Mouse (Mus musculus): ENCODE measurements around the gene Zfp710.
"Not testable (repeated sequence)": the region's sequence is repeated elsewhere in the genome, so short reads cannot be mapped to it uniquely, and the experiment has no call there.

Gene Zfp710

DNA sequence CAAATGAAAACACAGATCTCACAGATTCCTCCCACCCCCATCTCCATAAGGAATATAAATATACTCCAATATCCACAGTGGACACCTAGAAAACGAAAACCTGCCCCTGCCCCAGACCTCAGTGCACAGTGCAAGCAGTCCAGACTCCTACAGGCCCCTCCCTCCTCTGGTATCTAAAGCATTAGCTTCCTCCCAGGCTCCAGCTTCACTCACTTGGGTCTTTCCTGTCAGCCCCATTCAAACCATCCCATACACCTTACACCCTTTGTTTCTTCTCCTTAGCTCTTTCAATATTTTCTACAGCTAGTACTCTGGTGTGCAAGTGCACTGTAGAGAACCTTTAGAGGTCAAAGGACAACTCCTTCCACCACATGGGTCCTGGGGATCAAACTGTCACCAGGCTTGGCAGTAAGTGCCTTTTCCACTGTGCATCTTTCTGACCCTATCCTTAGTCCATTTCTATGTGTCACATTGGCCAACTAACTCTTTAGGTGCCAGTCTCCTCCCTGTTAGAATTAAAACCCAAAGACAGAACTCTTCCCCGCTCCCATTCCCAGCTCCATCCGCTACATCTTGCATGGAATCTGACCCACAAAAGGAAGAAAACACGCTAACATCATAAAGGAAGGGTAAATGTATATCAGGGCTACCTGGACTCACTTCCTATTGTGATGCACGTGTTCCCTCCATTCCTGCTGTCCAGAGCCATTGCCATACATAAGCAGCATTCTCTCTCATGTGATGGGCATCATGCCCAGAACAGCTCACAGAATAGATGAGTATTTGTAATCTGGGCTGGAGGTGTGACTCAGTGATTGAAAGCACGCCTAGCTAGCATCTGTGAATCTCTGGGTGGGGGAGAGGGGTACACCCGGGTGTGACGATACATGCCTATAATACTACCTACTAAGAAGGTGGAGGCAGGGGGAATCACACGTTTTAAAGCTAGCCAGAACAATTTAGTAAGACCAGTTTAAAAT is 86.7 kb downstream of the Zfp710 start:
- peak; percentile 88 for DNase-seq (ENCODE audit: low read depth, low spot score)

DNA sequence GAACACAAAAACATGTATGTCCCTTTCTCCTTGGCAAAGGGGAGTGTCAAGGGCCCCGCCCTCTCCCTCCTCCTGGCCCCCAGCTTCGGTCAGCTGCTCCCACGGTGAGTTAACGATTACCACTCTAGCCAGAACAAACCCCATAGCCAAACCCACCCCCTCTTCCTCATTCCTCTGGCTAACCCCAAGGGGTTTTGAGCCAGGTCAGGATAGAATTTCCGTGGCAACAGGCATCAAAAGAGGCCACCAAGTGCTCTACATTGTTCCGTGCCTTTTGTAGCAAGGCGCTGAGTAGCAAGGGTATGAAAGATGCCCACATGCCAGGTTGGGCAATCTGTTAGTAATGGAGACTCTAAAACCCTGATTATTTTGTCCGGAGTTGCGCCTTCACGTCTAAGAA is 89.4 kb downstream of the Zfp710 start:
- peak; percentile 62 for DNase-seq (ENCODE audit: low read depth, low spot score)

DNA sequence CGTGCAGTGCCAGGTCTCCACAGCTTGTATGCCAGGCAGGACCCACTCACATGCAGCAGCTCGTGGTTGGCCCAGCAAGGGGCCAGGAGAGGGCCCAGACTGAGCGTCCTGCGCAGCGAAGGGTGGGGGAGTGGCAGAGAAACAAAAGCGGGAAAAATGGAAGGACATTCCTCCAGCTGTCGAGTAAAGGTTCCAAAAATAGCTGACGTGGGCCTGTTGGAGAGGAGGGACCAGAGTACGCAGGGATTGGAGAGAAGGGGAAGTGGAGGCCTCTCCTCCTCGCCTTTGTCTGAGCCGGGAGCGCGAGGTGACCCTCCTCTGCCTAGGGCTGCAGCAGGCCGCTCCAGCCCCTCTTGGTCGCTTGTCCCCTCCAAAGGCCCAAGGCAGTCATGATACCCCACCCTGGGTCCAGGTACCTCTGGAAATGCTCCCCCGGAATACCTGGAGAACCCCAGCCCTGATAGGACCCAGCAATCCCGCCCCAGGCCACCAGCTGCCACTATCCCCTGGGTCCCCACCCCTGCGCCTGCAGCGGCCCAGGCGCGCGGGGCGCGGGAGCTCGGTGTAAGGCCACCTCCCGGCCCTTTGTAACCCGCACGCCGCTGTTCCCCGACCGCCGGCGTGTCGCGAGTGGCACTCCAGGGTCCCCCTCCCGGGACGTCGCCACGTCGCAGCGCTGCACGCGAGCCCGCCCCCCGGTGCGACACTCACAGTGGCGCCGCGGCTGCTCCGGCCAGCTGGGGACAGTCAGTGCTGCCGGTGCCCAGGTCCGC is 90.0 kb downstream of the Zfp710 start:
- DNase-seq (ENCODE audit: low read depth, low spot score): peak; percentile 93

DNA sequence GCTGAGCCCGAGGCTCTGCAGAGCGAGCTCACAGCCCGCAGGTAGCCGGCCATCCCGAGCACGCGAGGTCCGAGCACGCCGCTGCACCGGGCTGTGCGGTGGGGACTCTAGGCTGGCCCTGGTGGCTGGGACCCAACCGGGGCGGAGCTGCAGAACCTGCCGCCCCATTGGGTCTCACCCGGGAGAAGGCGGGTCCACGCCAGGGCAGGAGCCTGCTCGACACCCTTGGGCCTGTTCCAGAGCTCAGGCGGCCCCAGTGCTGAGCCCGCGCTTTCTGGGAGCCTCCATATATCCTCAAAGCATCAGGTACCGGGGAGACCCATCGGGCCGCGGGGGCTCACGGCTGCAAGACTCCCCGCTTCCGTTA is 90.6 kb downstream of the Zfp710 start, which contains the start of gene Idh2:
Gene Idh2, minus strand, starts transcription at position 169 of the 367 bp plus-strand sequence.
- DNase-seq (ENCODE audit: low read depth, low spot score): peak; percentile 85

DNA sequence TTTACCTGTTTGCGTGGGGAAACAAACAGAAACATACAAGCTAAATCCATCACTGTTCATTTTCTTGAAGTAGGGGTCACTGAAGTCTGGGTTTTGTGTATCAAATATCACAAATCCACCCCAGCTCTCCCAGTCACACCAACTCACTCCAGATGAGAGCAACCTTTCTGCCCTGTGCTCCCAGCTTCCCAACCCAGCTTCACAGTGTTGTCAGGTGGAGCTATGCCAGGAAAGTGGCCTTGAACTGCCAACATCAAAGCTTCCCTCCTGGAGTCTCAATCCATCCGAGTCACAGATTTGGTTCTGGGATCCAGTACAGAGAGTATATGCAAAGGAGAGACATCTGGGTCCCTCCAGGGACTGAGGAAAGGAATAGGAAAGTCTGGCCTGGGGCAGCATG is 91.5 kb downstream of the Zfp710 start:
- no peak for DNase-seq (ENCODE audit: low read depth, low spot score)

DNA sequence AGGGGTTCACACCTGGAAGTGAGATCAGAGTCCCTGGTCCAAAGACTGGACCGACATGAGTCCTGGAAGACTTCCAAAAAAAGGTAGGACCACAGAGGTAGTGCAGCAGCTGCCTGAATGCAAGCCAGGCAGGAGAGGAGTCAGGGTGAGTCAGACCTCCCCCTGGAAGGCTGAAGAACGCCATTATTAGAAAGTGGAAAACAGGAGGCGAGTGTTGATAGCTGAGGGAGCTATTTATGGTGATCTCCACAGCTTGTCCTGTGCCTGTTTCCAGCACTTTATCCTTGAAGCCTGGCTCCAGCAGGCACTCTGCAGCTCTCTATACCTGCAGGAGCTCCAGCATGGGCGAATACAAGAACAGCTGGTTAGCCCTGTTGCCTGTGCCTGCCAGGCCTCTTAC is 94.6 kb downstream of the Zfp710 start:
- DNase-seq (ENCODE audit: low read depth, low spot score): no peak

DNA sequence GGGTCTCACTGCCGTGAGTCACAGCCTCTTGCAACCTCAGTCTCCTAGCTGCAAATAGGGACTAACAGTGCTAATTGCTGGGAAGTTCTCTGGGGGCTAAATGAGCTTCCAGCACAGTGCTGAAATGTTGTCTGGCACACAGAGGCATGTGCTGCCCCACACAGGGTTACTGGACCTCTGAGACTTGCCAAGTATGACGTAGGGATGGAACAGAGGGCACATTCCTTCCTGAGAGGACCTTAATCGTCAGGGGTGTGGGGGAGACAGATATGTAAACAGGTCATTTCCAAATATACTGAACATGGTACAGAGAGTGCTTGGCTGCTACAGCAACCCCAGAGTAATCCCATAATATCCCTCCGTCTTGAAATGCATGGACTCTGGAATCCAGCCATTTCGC is 96.5 kb downstream of the Zfp710 start:
- no peak for DNase-seq (ENCODE audit: low read depth, low spot score)

DNA sequence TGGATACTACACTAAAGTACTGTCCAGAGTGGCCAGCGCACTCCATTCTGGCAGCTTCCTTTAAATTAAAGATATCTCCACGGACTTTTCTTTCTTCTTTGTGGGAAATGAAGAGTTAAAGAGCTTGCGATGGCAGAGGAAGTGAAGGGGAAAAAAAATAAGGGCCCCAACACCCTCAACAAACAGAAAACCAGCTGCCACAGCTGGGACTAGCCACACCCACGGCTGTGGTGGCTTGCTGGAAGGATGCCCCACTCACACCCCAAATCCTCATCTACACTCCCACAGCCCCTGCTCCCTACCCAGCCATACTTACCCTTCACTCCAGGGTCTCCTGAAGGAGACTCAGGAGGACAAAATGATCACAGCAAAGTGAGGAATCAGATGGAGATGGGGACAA is 98.5 kb downstream of the Zfp710 start:
- DNase-seq (ENCODE audit: low read depth, low spot score): no peak

DNA sequence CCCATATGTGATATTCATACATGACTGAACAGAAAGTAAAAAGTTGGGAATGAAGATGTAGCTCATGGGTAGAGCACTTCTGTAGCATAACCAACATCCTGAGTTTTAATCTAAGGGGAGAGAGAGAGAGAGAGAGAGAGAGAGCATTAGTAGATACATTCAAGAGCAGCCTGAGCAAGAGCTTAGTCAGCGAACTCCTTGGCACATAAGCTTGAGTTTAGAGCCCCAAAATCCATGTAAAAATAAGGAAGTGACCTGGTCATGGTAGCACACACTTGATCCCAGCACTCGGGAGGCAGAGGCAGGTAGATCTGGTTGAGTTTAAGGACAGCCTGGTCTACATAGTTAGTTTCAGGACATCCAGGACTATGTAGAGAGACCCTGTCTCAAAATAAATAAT is 99.1 kb downstream of the Zfp710 start:
- DNase-seq (ENCODE audit: low read depth, low spot score): no peak

DNA sequence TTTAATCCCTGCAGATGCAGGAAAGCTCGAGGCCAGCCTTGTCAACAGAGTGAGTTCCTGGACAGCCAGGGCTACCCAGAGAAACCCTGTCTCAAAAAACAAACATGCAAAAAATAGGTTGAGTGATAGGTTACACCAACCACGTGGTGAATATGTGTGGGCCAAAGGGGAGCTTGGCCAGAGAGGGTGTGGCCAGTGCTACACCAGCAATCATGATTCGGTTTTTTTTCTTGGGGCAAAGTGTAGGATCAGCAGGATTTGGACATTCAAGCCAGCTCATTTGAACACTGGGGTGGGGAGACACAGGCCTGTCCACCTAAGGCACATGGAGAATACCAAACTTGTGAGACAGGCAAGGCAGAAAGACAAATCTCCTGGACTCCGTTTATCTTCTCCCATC is 104.7 kb downstream of the Zfp710 start:
- DNase-seq (ENCODE audit: low read depth, low spot score): peak; percentile 88

DNA sequence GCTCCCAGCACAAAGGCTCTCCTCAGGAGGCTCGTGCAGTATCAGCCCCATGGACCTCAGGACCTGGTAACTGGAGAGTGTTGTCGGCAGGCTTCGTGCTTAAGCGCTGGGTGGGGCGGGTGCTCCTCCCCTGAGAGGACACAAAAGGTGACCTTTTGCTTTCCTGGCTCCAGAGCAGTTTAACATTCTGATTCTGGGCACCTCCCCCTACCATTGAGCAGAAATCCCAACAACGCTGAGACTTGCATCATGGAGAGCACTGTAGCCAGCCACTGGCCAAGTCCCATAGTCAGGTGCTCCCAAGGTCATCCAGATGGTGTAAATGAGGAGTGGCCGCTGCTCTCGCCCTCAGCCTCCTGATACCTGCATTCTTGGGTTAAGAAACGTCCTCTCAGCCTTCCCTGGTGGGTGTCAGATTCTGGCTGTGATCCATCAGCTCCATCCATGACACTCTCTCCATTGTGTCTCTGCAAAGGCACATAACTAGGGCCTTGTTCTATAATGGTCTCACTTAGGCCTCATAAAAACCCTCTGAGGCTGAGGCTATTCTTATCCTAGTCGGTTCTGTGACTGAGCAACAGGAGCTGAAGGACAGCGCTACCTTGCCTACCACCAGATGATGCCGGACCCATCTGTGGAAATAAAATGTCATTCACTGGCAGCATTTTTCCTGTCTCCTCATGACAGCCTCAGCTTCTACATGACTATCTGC is 105.9 kb downstream of the Zfp710 start:
- peak; percentile 100 for DNase-seq (ENCODE audit: low read depth, low spot score)

DNA sequence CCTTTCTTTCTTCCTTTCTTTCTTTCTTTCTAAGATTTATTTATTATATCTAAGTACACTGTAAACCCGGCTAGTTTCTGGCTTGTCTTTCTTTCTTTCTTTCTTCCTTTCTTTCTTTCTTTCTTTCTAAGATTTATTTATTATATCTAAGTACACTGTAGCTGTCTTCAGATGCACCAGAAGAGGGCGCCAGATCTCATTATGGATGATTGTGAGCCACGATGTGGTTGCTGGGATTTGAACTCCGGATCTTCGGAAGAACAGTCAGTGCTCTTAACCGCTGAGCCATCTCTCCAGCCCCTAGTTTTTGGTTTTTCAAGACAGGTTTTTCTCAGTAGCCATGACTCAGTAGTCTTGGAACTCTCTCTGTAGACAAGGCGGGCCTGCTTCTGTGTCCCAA is 106.7 kb downstream of the Zfp710 start:
- not testable (repeated sequence) for DNase-seq (ENCODE audit: low read depth, low spot score)

DNA sequence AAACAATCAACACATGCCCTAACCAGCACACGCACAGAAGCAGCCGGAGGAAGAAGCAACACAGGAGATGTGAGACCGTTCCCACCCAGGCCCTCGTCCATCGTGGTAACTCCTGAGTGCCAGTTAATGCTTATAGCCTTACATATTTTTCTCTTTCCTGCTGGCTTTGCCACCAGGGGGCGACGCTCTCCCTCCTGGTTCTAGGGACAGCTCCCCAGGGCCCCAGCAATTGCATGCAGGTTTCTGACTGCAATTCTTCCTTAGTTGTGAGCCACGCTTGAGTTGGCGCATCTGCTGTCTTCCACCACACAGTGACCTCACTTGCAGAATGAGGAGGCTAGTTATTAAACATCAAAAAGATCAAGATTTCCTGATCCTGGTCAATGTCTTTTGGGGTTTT is 107.9 kb downstream of the Zfp710 start:
- peak; percentile 86 for DNase-seq (ENCODE audit: low read depth, low spot score)

DNA sequence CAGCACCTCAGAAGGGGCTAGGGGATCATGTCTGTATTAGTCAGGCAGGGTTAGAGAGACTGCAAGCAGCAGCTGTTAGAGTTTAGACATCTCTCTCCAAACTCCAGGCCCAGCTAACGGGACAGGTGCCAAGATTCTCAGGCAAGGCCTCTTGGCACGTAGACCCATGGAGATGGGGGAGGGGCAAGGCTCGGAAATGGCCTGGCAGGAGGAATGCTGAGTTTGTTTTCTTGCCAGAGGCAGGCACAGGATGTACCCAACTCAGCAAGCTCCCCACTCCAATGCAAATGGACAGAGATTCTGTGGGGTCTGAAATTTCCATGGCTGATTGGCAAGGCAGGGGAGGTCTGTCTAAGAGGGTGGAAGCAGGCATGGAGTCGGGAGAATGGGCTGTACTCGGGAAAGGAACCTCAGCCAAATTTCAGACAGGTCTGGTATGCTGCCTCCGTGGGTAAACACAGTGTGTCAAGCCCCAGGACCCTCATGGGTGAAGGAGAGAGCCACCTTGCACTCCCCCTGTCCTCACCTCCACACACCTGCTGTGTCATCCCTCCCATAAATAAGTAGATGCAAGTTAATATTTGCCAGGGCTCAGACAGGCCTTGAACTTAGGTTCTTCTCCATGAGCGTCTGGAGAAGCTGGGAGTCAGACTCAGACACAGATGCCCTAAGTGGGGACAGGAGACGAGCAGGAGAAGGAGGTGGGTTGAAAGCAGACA is 110.0 kb downstream of the Zfp710 start:
- no peak for DNase-seq (ENCODE audit: low read depth, low spot score)

DNA sequence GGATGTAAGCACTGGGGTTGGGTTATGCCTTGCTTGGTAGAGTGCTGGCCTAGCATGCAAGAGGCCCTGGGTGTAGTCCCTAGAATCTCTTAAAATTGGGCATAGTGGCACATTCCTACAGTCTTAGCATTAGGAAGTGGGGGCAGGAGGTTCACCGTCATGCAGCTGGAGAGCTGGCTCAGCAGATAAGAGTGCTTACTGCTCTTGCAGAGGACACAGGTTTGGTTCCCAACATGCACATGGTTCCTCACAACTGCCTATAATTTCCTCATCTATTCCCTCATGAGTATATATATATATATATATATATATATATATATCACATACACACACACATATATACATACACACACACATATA is 110.5 kb downstream of the Zfp710 start:
- DNase-seq (ENCODE audit: low read depth, low spot score): no peak

DNA sequence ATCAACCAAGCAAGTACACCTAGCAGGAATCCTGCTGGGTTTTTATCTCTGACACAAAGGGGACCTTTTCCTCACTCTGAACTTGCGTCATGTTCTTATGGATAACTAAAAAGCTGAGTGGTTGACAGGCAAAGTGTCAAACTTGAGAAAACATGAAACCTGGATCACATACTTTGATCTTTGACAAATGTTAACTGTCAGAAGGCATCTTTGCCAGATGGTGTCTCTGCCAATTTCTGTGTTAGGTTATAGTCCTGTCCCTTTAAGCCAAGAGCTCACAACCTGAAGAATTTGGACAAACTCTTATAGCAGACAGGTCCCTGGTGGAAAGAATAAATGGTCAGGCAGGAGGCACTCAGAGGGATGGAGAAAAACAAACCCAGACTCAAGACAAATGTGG is 113.8 kb downstream of the Zfp710 start:
- DNase-seq (ENCODE audit: low read depth, low spot score): no peak

DNA sequence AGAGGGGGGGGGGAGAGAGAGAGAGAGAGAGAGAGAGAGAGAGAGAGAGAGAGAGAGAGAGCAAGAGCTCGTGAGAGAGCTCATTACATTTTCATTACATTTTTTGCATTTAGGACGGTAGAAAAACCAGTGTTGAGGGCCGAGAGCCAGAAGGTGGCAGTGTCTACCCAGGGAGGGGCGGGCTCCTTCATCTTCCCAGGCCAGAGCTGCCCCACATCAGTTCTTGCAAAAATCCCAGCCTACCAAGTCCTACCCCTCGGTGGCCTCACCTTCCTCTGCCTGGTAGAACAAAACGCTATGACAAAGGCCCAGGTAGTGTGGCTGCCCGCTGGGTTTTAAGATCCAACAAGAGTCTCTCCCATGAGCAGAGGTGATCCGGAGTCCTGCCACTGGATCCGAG is 116.2 kb downstream of the Zfp710 start:
- peak; percentile 70 for DNase-seq (ENCODE audit: low read depth, low spot score)

All from R1 (cell line).